Mouse (Mus musculus) ES-Bruce4 (cell line): ENCODE measurements at regions not wholly inside any gene's neighbourhood (a gene's known extent, or its start where the extent isn't known, plus 50 kb on each side); places are given as distances from the start of the nearest gene placed in this dataset.
"Not testable (repeated sequence)": the region's sequence is repeated elsewhere in the genome, so short reads cannot be mapped to it uniquely, and the experiment has no call there.

Experiments used
- CTCF ChIP-seq: IDR thresholded peaks from one replicate; pipeline ENCODE4 v1.8.1; 2011; ENCODE audit warnings: low read depth, low read length
- EP300 ChIP-seq: IDR thresholded peaks from 2 replicates; pipeline ENCODE4 v1.6.1; 2011; ENCODE audit warnings: low read depth, low read length; ENCODE audit not compliant: insufficient read depth
- POLR2A ChIP-seq: IDR thresholded peaks from one replicate; pipeline ENCODE4 v1.8.1; 2011; ENCODE audit warnings: low read length; ENCODE audit not compliant: insufficient read depth

DNA sequence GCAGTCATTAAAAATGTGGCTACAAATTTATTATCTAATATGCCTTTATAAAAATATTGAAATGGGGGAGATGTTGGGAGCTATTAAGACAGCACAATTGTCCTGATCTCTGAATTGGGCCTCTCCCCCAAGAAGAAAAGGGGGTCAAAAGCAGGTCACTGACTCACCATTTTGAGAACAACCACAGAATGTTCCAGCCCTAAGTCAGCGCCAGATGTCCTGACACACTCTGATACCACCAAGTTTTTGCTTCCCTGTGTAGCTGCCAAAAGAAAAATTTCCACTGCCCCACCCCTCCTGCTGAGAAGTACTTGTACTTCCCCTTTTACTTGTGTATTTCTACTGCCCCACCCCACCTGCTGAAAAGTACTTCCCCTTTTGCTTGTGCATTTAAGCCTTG, 92.5 kb upstream of the Gm10750 start:
- TF ChIP-seq CTCF, POLR2A, EP300: not testable (repeated sequence)
